Mouse (Mus musculus) heart, adult 2 months (tissue): Measurements from ENCODE around the gene Pnp2. TPM values are rescaled to one million over a fixed set of nuclear protein-coding genes. Genes with fewer than 3 reads are reported as not detected.

Experiments
- DNase-seq, 2 experiments: peaks; one replicate each; pipeline ENCODE4 v3.0.0; 2021
- H3K27ac ChIP-seq: fragments of 200-600 bp; 2 replicates; pipeline ENCODE4 v1.8.1; 2022
- H3K27me3 ChIP-seq: fragments of 200-500 bp; 2 replicates; pipeline ENCODE4 v1.6.1; 2012; ENCODE audit warnings: mild to moderate bottlenecking, low read length, inconsistent platforms, mixed read lengths; ENCODE audit not compliant: control insufficient read depth, insufficient read depth
- H3K36me3 ChIP-seq: fragments of 200-500 bp; 2 replicates; pipeline ENCODE4 v1.6.1; 2012; ENCODE audit warnings: low read length, inconsistent platforms; ENCODE audit not compliant: control insufficient read depth, insufficient read depth
- H3K4me1 ChIP-seq: fragments of 200-500 bp; 2 replicates; pipeline ENCODE4 v1.6.1; 2011; ENCODE audit warnings: low read length; ENCODE audit not compliant: control insufficient read depth, insufficient read depth
- H3K4me3 ChIP-seq: fragments of 200-600 bp; 2 replicates; pipeline ENCODE4 v1.8.1; 2022
- H3K79me2 ChIP-seq: fragments of 200-500 bp; replicated peaks from 2 replicates; pipeline ENCODE4 v1.6.1; 2012; ENCODE audit warnings: mild to moderate bottlenecking, inconsistent platforms, low read length, moderate library complexity, mixed read lengths; ENCODE audit not compliant: control insufficient read depth, insufficient read depth
- H3K9ac ChIP-seq: fragments of 200-500 bp; 2 replicates; pipeline ENCODE4 v1.6.1; 2012; ENCODE audit warnings: low read depth, mild to moderate bottlenecking, control low read depth, inconsistent platforms, low read length, mixed read lengths
- CTCF ChIP-seq: fragments of 200-600 bp; IDR thresholded peaks from 2 replicates; pipeline ENCODE4 v1.8.1; 2022; ENCODE audit warnings: antibody characterized with exemption, mild to moderate bottlenecking, moderate library complexity
- EP300 ChIP-seq: fragments of 200-500 bp; IDR thresholded peaks from 2 replicates; pipeline ENCODE4 v1.6.1; 2011; ENCODE audit warnings: low read depth, low read length, control low read depth; ENCODE audit not compliant: insufficient read depth
- POLR2A ChIP-seq: fragments of 200-500 bp; IDR thresholded peaks from 2 replicates; pipeline ENCODE4 v1.6.1; 2011; ENCODE audit warnings: mild to moderate bottlenecking, low read depth, low read length, control low read depth; ENCODE audit not compliant: insufficient read depth
- WGBS: fragments of 180-500 bp; shearing (Covaris S2); methylation state at CpG from one replicate; pipeline ENCODE4 v1.1.7; 2018; 5-methylcytosine and 5-hydroxymethylcytosine counted together
- intact Hi-C: fragments of 180-260 bp; cut with DNase I; formaldehyde crosslinking; loops from one replicate; pipeline ENCODE4 v1.15.1; 2025
- polyA plus RNA-seq: library from polyadenylated mRNA; depleted of rRNA; stranded (reverse); fragments of >200 nt; gene quantifications from 2 replicates; pipeline ENCODE4 v1.2.3, GENCODE M21; 2012; rRNA removed
- total RNA-seq, 2 experiments: library from RNA; stranded (reverse); gene quantifications; 2 replicates each; pipeline ENCODE4 v1.2.3; 2021

Pnp2 gene
- total and polyA plus RNA-seq, 3 experiments = 0.52 to 1.1 (median 0.75) TPM

DNA sequence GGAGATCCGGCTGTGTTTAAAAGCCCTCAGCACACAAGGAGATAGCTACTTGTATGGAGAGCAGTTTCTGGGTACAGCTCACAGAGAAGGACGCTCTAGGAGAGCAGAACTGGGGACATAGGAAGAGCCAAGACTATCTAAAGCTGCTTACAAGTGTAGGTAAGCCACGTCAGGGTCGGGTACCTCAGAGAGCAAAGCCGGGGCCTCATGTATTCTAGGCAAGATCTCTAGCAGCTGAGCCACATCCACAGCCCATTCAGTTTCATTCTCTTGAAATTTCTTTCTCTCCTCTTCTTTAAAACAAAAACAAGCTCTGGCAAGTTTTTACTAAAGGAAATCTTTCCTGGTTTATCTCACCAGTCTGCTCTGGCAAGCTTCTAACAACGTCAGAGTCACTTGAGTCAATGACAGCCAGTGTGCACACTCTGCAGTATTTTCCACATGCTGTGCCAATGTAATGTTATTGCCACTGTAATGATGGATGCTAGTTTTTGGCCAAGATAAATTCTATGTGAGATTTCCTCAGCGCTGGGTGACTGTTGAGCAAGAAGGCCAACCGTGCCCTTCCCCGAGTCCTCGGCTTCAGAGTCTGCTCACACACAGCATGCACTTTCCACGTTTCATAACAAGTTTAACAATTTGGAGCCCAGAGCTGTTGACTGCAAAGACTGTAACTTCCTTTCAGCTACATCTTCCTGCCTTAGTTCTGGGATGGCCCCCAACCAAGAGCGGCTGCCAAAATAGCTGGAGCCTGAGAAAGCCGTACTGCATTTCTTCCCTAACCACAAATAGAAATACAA lies 52.3 kb downstream of the Pnp2 start:
- intact Hi-C loops = loop anchor here (1.0 to 2.0 kb wide), 2 partner anchors 10 to 39 kb away; no protein-coding TSS in a partner anchor
- Histone ChIP-seq H3K4me3 (peak overlapping the region; percentile 21), H3K36me3 (peaks cover 8% of the 10 kb centered on the region; the same call in 1 of the 2 replicates), H3K27ac (peak overlapping the region; percentile 89), H3K79me2 (no peaks in the 10 kb centered on the region), H3K27me3 (no peaks in the 10 kb centered on the region), H3K9ac (peak overlapping the region; percentile 63), H3K4me1 (peaks cover 16% of the 10 kb centered on the region)
- 11% methylated on average over 13 of the region's 13 CpGs for WGBS
- TF ChIP-seq CTCF (no peak), EP300 (peak; percentile 48; the same call in 1 of the 2 replicates), POLR2A (peak; percentile 24; the same call in 1 of the 2 replicates)
- DNase-seq = peak; percentile 68 to 81

GRCm38 (mm10) chr14:51008781-51009180 lies 53.0 kb downstream of the Pnp2 start:
- Histone ChIP-seq H3K27me3 (no peaks in the 10 kb centered on the region), H3K9ac (no peak overlapping the region), H3K79me2 (no peaks in the 10 kb centered on the region), H3K27ac (peak overlapping the region; percentile 89), H3K4me1 (peaks cover 16% of the 10 kb centered on the region), H3K4me3 (no peak overlapping the region), H3K36me3 (peaks cover 8% of the 10 kb centered on the region; the same call in 1 of the 2 replicates)
- no peak for DNase-seq
- WGBS = 59% methylated on average over 4 of the region's 4 CpGs
- TF ChIP-seq CTCF = no peak
- TF ChIP-seq EP300 = no peak
- intact Hi-C loops = loop anchor here (1.0 to 2.0 kb wide), 2 partner anchors 10 to 40 kb away; no protein-coding TSS in a partner anchor

GRCm38 (mm10) chr14:51009572-51009971 lies 53.8 kb downstream of the Pnp2 start:
- WGBS = 86% methylated on average over 6 of the region's 6 CpGs
- intact Hi-C loops = loop anchor here (2.0 kb wide), 1 partner anchor 41 kb away; no protein-coding TSS in a partner anchor
- TF ChIP-seq POLR2A (no peak), CTCF (no peak), EP300 (no peak)

More at GRCm38 (mm10) chr14:51009572-51009971, 53.8 kb downstream of the Pnp2 start:
- peak overlapping the region; percentile 89 for H3K27ac ChIP-seq
- H3K4me3 ChIP-seq = no peak overlapping the region
- H3K27me3 ChIP-seq = no peaks in the 10 kb centered on the region
- DNase-seq = no peak
- peaks cover 16% of the 10 kb centered on the region for H3K4me1 ChIP-seq
- no peak overlapping the region for H3K9ac ChIP-seq
- peaks cover 8% of the 10 kb centered on the region; the same call in 1 of the 2 replicates for H3K36me3 ChIP-seq
- H3K79me2 ChIP-seq = no peaks in the 10 kb centered on the region

Other genes starting within 250 kb of the Pnp2 start
- gene Olfr748, start 248.6 kb upstream of the Pnp2 start, total RNA-seq = not detected
- not detected in 2 replicates for gene Olfr748, start 248.6 kb upstream of the Pnp2 start, polyA plus RNA-seq
- gene Olfr749, start 210.9 kb upstream of the Pnp2 start, total RNA-seq = not detected
- gene Olfr749, start 210.9 kb upstream of the Pnp2 start, polyA plus RNA-seq = not detected in 2 replicates
- gene Ttc5, start 170.5 kb upstream of the Pnp2 start, total RNA-seq = 10 to 100 TPM; 13.2 to 13.9 TPM
- 13.3 and 18.4 TPM in 2 replicates for gene Ttc5, start 170.5 kb upstream of the Pnp2 start, polyA plus RNA-seq
- gene Ccnb1ip1, start 148.3 kb upstream of the Pnp2 start, total RNA-seq = not detected
- gene Ccnb1ip1, start 148.3 kb upstream of the Pnp2 start, polyA plus RNA-seq = not detected in 2 replicates
- gene Parp2, start 148.2 kb upstream of the Pnp2 start, total RNA-seq = 10 to 100 TPM; 14.7 to 15.6 TPM
- 12.5 and 23.2 TPM in 2 replicates for gene Parp2, start 148.2 kb upstream of the Pnp2 start, polyA plus RNA-seq
- gene Tep1, start 85.4 kb upstream of the Pnp2 start, total RNA-seq = 10 to 100 TPM; 10.1 to 12.2 TPM
- 11.9 and 14.7 TPM in 2 replicates for gene Tep1, start 85.4 kb upstream of the Pnp2 start, polyA plus RNA-seq
- gene Klhl33, start 58.5 kb upstream of the Pnp2 start, total RNA-seq = 10 to 100 TPM; 22.3 to 25.8 TPM
- 14.4 and 26.7 TPM in 2 replicates for gene Klhl33, start 58.5 kb upstream of the Pnp2 start, polyA plus RNA-seq
- gene Osgep, start 31.1 kb upstream of the Pnp2 start, total RNA-seq = 10 to 100 TPM; 67.8 to 70.5 TPM
- gene Osgep, start 31.1 kb upstream of the Pnp2 start, polyA plus RNA-seq = 84.2 and 89.0 TPM in 2 replicates
- gene Apex1, start 31.0 kb upstream of the Pnp2 start, total RNA-seq = 10 to 100 TPM; 23.2 to 27.4 TPM
- gene Apex1, start 31.0 kb upstream of the Pnp2 start, polyA plus RNA-seq = 18.8 and 31.6 TPM in 2 replicates
- 10 to 100 TPM; 18.6 to 27.8 TPM for gene Pip4p1, start 25.1 kb upstream of the Pnp2 start, total RNA-seq
- gene Pip4p1, start 25.1 kb upstream of the Pnp2 start, polyA plus RNA-seq = 30.5 and 54.4 TPM in 2 replicates
- 10 to 100 TPM; 14.4 to 18.1 TPM for gene Pnp, start 24.9 kb upstream of the Pnp2 start, total RNA-seq
- gene Pnp, start 24.9 kb upstream of the Pnp2 start, polyA plus RNA-seq = 17.2 and 25.4 TPM in 2 replicates
- gene Gm49342, start 11.5 kb upstream of the Pnp2 start, total RNA-seq = 10 to 100 TPM; 11.3 to 12.1 TPM
- gene Gm49342, start 11.5 kb upstream of the Pnp2 start, polyA plus RNA-seq = 13.4 and 23.4 TPM in 2 replicates
- under 1 TPM in 1 of 2 experiments, not detected in 1; 0.61 TPM for gene Rnase10, start 51.8 kb downstream of the Pnp2 start, total RNA-seq
- gene Rnase10, start 51.8 kb downstream of the Pnp2 start, polyA plus RNA-seq = 0.21 and 0.38 TPM in 2 replicates
- not detected for gene Rnase9, start 85.9 kb downstream of the Pnp2 start, total RNA-seq
- gene Rnase9, start 85.9 kb downstream of the Pnp2 start, polyA plus RNA-seq = not detected in 2 replicates
- gene Rnase11, start 94.2 kb downstream of the Pnp2 start, total RNA-seq = not detected
- not detected in 2 replicates for gene Rnase11, start 94.2 kb downstream of the Pnp2 start, polyA plus RNA-seq
- not detected for gene Rnase12, start 101.7 kb downstream of the Pnp2 start, total RNA-seq
- not detected in 2 replicates for gene Rnase12, start 101.7 kb downstream of the Pnp2 start, polyA plus RNA-seq
- gene Olfr750, start 118.4 kb downstream of the Pnp2 start, total RNA-seq = not detected
- not detected in 2 replicates for gene Olfr750, start 118.4 kb downstream of the Pnp2 start, polyA plus RNA-seq
- 10 to 100 TPM; 47.9 to 59.6 TPM for gene Rnase4, start 135.1 kb downstream of the Pnp2 start, total RNA-seq
- 90.9 and 123 TPM in 2 replicates for gene Rnase4, start 135.1 kb downstream of the Pnp2 start, polyA plus RNA-seq
- gene Ang, start 135.2 kb downstream of the Pnp2 start, total RNA-seq = 10 to 100 TPM in 1 of 2 experiments, 1 to 10 TPM in 1; 5.6 to 10.2 TPM
- 10.8 and 12.1 TPM in 2 replicates for gene Ang, start 135.2 kb downstream of the Pnp2 start, polyA plus RNA-seq
- not detected for gene Eddm3b, start 158.4 kb downstream of the Pnp2 start, total RNA-seq
- gene Eddm3b, start 158.4 kb downstream of the Pnp2 start, polyA plus RNA-seq = not detected in 2 replicates
- under 1 TPM; 0.25 to 0.78 TPM for gene Rnase6, start 167.9 kb downstream of the Pnp2 start, total RNA-seq
- gene Rnase6, start 167.9 kb downstream of the Pnp2 start, polyA plus RNA-seq = 1.9 and 3.5 TPM in 2 replicates
- gene Rnase1, start 190.8 kb downstream of the Pnp2 start, total RNA-seq = under 1 TPM; 0.42 to 0.84 TPM
- 0.53 and 0.76 TPM in 2 replicates for gene Rnase1, start 190.8 kb downstream of the Pnp2 start, polyA plus RNA-seq
- gene Rnase2b, start 206.3 kb downstream of the Pnp2 start, total RNA-seq = not detected
- gene Rnase2b, start 206.3 kb downstream of the Pnp2 start, polyA plus RNA-seq = not detected in 2 replicates
- not detected for gene Ang2, start 243.2 kb downstream of the Pnp2 start, total RNA-seq
- not detected in 2 replicates for gene Ang2, start 243.2 kb downstream of the Pnp2 start, polyA plus RNA-seq
- gene Ear14, start 247.4 kb downstream of the Pnp2 start, total RNA-seq = not detected
- not detected in 2 replicates for gene Ear14, start 247.4 kb downstream of the Pnp2 start, polyA plus RNA-seq